8 mouse cellular contexts compared by ENCODE assay signal in genomic region chr8:90828987-90829740, GRCm38 (mm10). TPM values are rescaled to one million over a fixed set of nuclear protein-coding genes. Genes with fewer than 3 reads are reported as not detected.
A peak's percentile ranks its signal among the peaks of the same experiment; 100 is the strongest.
DNase-seq lines count a peak whose midpoint lies in the region; ATAC-seq and TF ChIP-seq lines count a peak whose summit lies in the region.

No protein-coding gene starts in this region.

- H3K9ac ChIP-seq in forebrain, embryonic 14.5 days (ENCODE audit: low read length): peak overlapping the region; percentile 63
- H3K9ac ChIP-seq in neural tube, embryonic 12.5 days: peak overlapping the region; percentile 61

- peak overlapping the region; percentile 93 for H3K27ac ChIP-seq in gastrocnemius, adult 2 months
- H3K27ac ChIP-seq in forebrain, embryonic 14.5 days (ENCODE audit: low read depth, low read length): peak overlapping the region; percentile 65; the same call in 1 of the 2 replicates
- 0 out of 2 replicates have a peak overlapping the region, but pooled peaks have one; percentile 16 for H3K27ac ChIP-seq in neural tube, embryonic 12.5 days

- no peaks in the 10 kb centered on the region for H3K27me3 ChIP-seq in forebrain, embryonic 14.5 days (replicated peaks; ENCODE audit: control insufficient read depth, insufficient read depth, low read length)
- no peaks in the 10 kb centered on the region for H3K27me3 ChIP-seq in neural tube, embryonic 12.5 days (replicated peaks)

- no peak for DNase-seq in gastrocnemius, adult 2 months
- DNase-seq in gastrocnemius, adult 8-10 months (ENCODE audit: low spot score in 2 of 2): no peak
- DNase-seq in thymus, postnatal 0 days (ENCODE audit: low spot score): peak; percentile 47
- DNase-seq in thymus, adult 18-20 months: no peak
- DNase-seq in forebrain, embryonic 14.5 days (ENCODE audit: low spot score): peak; percentile 70
- peak; percentile 19 for DNase-seq in left cerebral cortex, postnatal 4 days
- DNase-seq in adrenal gland, postnatal 36 days: no peak

- peak overlapping the region; percentile 71 for H3K4me3 ChIP-seq in gastrocnemius, adult 2 months
- peak overlapping the region; percentile 42 for H3K4me3 ChIP-seq in forebrain, embryonic 14.5 days (ENCODE audit: low read depth, low read length)
- peak overlapping the region; percentile 45 for H3K4me3 ChIP-seq in neural tube, embryonic 12.5 days

- peaks cover 11% of the 10 kb centered on the region for H3K4me1 ChIP-seq in forebrain, embryonic 14.5 days (ENCODE audit: control insufficient read depth, insufficient read depth, low read length)
- H3K4me1 ChIP-seq in neural tube, embryonic 12.5 days: peaks cover 18% of the 10 kb centered on the region

- TF ChIP-seq CTCF in gastrocnemius, adult 2 months (IDR thresholded peaks at IDR 0.05): no peak

- ATAC-seq in forebrain, embryonic 14.5 days: peak; percentile 68
- peak; percentile 71 for ATAC-seq in neural tube, embryonic 12.5 days (ENCODE audit: low FRiP score, low read depth)

- H3K36me3 ChIP-seq in forebrain, embryonic 14.5 days (ENCODE audit: control insufficient read depth, insufficient read depth, low read length): no peaks in the 10 kb centered on the region
- H3K36me3 ChIP-seq in neural tube, embryonic 12.5 days: no peaks in the 10 kb centered on the region

- 0% methylated on average over 11 of the region's 11 CpGs for WGBS in forebrain, embryonic 14.5 days
- 3% methylated on average over 11 of the region's 11 CpGs for WGBS in neural tube, embryonic 12.5 days

- no peaks in the 10 kb centered on the region for H3K9me3 ChIP-seq in forebrain, embryonic 14.5 days (replicated peaks; ENCODE audit: control insufficient read depth, low read length)
- H3K9me3 ChIP-seq in neural tube, embryonic 12.5 days: no peaks in the 10 kb centered on the region

- intact Hi-C loops in gastrocnemius, adult 2 months (cut with DNase I): loop anchor here (1.0 to 2.0 kb wide), 4 partner anchors 48 to 190 kb away; no protein-coding TSS in a partner anchor
- intact Hi-C loops in left cerebral cortex, postnatal 4 days (cut with DNase I): loop anchor here (2.0 to 10.0 kb wide), 3 partner anchors 78 to 186 kb away; no protein-coding TSS in a partner anchor

- peak overlapping the region; percentile 77 for H3K4me2 ChIP-seq in forebrain, embryonic 14.5 days (ENCODE audit: low read length)
- peak overlapping the region; percentile 78 for H3K4me2 ChIP-seq in neural tube, embryonic 12.5 days (replicated peaks)

RNA-seq across cellular contexts. Expression of gene Chd9, which starts 1.0 kb away (rescaled TPM):
- 10 to 100 TPM; 47.2 to 49.5 TPM for total RNA-seq in gastrocnemius, adult 2 months (2021)
- 10 to 100 TPM; 23.6 to 35.7 (median 27.6) TPM for total RNA-seq in gastrocnemius, adult 8-10 months (2022)
- 148 and 160 TPM in 2 replicates for polyA plus RNA-seq in thymus, postnatal 0 days (2015; fragmentation: Nextera tagmentation; extraction: Ambion mirVana)
- polyA plus RNA-seq in forebrain, embryonic 14.5 days (2014; fragmentation: Nextera tagmentation; extraction: Ambion mirVana): 95.6 and 110 TPM in 2 replicates
- 10 to 100 TPM; 83.3 to 85.0 TPM for total RNA-seq in left cerebral cortex, postnatal 4 days (2021)
- 81.4 and 84.1 TPM in 2 replicates for polyA plus RNA-seq in neural tube, embryonic 12.5 days (2016; fragmentation: Nextera tagmentation; extraction: Ambion mirVana)
- 10 to 100 TPM; 68.7 to 93.5 TPM for total RNA-seq in adrenal gland, postnatal 36 days (2021)

RNA-seq across cellular contexts. Expression of gene Gm19935, which starts 12.0 kb away (rescaled TPM):
- total RNA-seq in gastrocnemius, adult 2 months (2021): not detected
- not detected for total RNA-seq in gastrocnemius, adult 8-10 months (2022)
- polyA plus RNA-seq in thymus, postnatal 0 days (2015; fragmentation: Nextera tagmentation; extraction: Ambion mirVana): 0.44 and 0.52 TPM in 2 replicates
- polyA plus RNA-seq in forebrain, embryonic 14.5 days (2014; fragmentation: Nextera tagmentation; extraction: Ambion mirVana): 0.22 and 0.48 TPM in 2 replicates
- total RNA-seq in left cerebral cortex, postnatal 4 days (2021): 1 to 10 TPM; 1.1 to 1.3 TPM
- 0.47 and 0.69 TPM in 2 replicates for polyA plus RNA-seq in neural tube, embryonic 12.5 days (2016; fragmentation: Nextera tagmentation; extraction: Ambion mirVana)
- not detected for total RNA-seq in adrenal gland, postnatal 36 days (2021)

Comparison
In these comparisons a context has a peak if more than half of its experiments do, and no peak if none do; other contexts are left out.
1. DNase-seq: peak in thymus, postnatal 0 days (single experiment), forebrain, embryonic 14.5 days (single experiment) and left cerebral cortex, postnatal 4 days (single experiment); none in gastrocnemius, adult 2 months (single experiment), gastrocnemius, adult 8-10 months (0 of 2), thymus, adult 18-20 months (0 of 2) and adrenal gland, postnatal 36 days (0 of 2).
2. H3K27ac ChIP-seq: peak in every context shown above with its lines; median percentile 93 in gastrocnemius, adult 2 months; 65 in forebrain, embryonic 14.5 days; 16 in neural tube, embryonic 12.5 days.
3. Peak in every context shown above with its lines, with median percentiles within 50 percentile points of each other: H3K4me3 ChIP-seq.